Mouse (Mus musculus): ENCODE data around the gene Tmem274. TPM values are rescaled to one million over a fixed set of nuclear protein-coding genes. Genes with fewer than 3 reads are reported as not detected.

Gene Tmem274
- polyA plus RNA-seq, 1 experiment, result not detected

DNA sequence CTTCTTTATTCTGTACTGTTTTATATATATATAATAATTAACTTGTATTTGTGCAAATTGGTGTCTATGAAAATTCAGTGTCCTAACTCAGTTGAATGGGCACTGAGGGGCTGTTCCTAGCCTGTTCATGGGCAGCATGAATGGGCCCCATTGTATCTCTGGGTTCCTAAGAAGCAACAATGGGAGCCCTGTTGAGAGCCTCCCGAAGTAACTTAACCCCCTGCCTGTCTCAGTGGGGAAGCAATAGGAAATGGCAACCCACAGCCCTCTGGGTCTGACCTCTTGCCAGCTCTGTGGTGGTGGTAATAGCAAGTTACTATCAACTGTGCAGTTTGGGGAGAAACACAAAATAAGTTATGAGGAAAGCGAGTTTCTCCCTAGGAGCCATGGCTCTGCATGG lies 19.4 kb downstream of the Tmem274 start:
- Histone ChIP-seq H3K4me3 (ENCODE audit: insufficient read depth, low read length) (no peak overlapping the region), H3K27ac (ENCODE audit: insufficient read depth, low read length) (peak overlapping the region; percentile 65), H3K4me1 (ENCODE audit: control insufficient read depth, insufficient read depth, low read length) (no peaks in the 10 kb centered on the region)
- TF ChIP-seq POLR2A (IDR thresholded peaks at IDR 0.05; ENCODE audit: extremely low read depth, insufficient read depth, low read length) (no peak), CTCF (IDR thresholded peaks at IDR 0.05; ENCODE audit: extremely low read depth, insufficient read depth, low read length) (no peak)

DNA sequence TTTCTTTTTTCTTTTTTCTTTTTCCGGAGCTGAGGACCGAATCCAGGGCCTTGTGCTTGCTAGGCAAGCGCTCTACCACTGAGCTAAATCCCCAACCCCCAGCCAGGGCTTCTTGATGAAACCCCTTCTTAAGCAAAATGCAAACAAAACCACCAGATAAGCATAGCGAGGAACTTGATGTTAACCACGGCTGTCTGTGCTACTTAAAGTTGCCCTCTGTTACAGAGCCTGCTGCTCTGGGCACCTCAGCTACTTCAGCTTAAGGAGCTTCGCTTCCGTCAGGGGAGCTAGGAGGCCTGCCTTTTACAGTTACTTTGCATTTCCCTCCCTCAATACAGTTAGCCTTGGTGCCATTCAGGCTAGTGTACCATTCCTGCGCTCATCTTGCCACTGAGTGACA lies 21.7 kb downstream of the Tmem274 start:
- no peak for TF ChIP-seq CTCF (IDR thresholded peaks at IDR 0.05; ENCODE audit: extremely low read depth, insufficient read depth, low read length)
- TF ChIP-seq POLR2A (IDR thresholded peaks at IDR 0.05; ENCODE audit: extremely low read depth, insufficient read depth, low read length), result no peak
- Histone ChIP-seq H3K27ac (ENCODE audit: insufficient read depth, low read length) (no peak overlapping the region), H3K4me3 (ENCODE audit: insufficient read depth, low read length) (no peak overlapping the region), H3K4me1 (ENCODE audit: control insufficient read depth, insufficient read depth, low read length) (no peaks in the 10 kb centered on the region)

DNA sequence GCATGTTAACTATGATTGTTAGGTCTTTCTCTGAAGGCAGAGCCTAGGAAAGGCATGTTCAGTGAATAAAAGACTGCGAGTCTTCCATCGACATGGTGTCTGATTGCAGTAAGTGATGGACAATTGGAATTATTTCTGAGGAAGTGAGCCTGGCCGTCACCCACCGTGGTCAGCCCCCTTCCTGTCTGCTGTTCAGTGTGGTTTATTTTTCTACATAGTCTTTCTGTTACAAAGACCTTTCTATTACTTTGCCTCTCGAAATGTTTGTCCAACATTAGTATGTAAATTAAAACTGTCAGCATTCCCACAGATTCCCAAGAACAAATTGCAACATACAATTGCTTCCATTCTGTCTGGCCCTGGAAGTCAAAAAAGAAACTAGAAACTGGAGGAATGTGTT lies 22.6 kb downstream of the Tmem274 start:
- H3K4me3 ChIP-seq (ENCODE audit: insufficient read depth, low read length), result no peak overlapping the region
- no peak for TF ChIP-seq POLR2A (IDR thresholded peaks at IDR 0.05; ENCODE audit: extremely low read depth, insufficient read depth, low read length)
- TF ChIP-seq CTCF (IDR thresholded peaks at IDR 0.05; ENCODE audit: extremely low read depth, insufficient read depth, low read length), result no peak
- H3K4me1 ChIP-seq (ENCODE audit: control insufficient read depth, insufficient read depth, low read length), result no peaks in the 10 kb centered on the region
- no peak overlapping the region for H3K27ac ChIP-seq (ENCODE audit: insufficient read depth, low read length)

- TF ChIP-seq POLR2A (IDR thresholded peaks at IDR 0.05; ENCODE audit: extremely low read depth, insufficient read depth, low read length) (no peak), CTCF (IDR thresholded peaks at IDR 0.05; ENCODE audit: extremely low read depth, insufficient read depth, low read length) (no peak)
- no peak overlapping the region for H3K27ac ChIP-seq (ENCODE audit: insufficient read depth, low read length)
- no peaks in the 10 kb centered on the region for H3K4me1 ChIP-seq (ENCODE audit: control insufficient read depth, insufficient read depth, low read length)
- H3K4me3 ChIP-seq (ENCODE audit: insufficient read depth, low read length), result no peak overlapping the region
These were observed 27.2 kb downstream of the Tmem274 start for GRCm38 (mm10) chr4:149504363-149504762.

GRCm38 (mm10) chr4:149504858-149505257 lies 27.7 kb downstream of the Tmem274 start:
- no peak overlapping the region for H3K4me3 ChIP-seq (ENCODE audit: insufficient read depth, low read length)
- TF ChIP-seq CTCF (IDR thresholded peaks at IDR 0.05; ENCODE audit: extremely low read depth, insufficient read depth, low read length) (no peak), POLR2A (IDR thresholded peaks at IDR 0.05; ENCODE audit: extremely low read depth, insufficient read depth, low read length) (no peak)
- no peaks in the 10 kb centered on the region for H3K4me1 ChIP-seq (ENCODE audit: control insufficient read depth, insufficient read depth, low read length)
- H3K27ac ChIP-seq (ENCODE audit: insufficient read depth, low read length), result no peak overlapping the region

DNA sequence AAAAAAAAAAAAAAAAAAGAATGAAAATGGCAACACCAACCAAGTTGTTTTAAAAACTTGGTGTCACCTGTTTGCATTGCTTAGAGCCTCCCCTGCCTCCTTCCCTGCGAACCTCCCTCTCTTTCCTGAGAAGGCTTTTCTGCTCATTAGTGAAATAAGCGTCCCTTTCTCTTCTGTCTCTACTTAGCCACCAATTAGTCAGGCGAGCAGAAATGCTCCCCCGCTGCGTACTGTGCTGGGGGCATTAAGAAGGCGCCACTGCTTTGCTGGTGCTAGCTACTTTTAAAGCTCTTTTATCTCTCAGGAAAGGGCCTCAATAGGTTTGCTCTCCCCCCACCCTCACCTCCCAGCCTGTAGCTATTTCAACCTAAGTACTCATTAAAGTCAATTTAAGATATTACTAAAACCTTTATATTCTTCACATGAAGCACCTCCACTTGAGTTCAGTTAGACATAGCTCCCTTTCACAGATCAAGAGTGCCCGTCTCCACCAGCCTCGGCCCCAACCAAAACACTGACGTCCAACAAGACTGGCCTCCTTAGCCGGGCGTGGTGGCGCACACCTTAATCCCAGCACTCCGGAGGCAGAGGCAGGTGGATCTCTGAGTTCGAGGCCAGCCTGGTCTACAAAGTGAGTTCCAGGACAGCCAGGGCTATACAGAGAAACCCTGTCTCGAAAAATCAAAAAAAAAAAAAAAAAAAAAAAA lies 28.2 kb downstream of the Tmem274 start:
- TF ChIP-seq POLR2A (IDR thresholded peaks at IDR 0.05; ENCODE audit: extremely low read depth, insufficient read depth, low read length) (no peak), CTCF (IDR thresholded peaks at IDR 0.05; ENCODE audit: extremely low read depth, insufficient read depth, low read length) (no peak)
- H3K4me3 ChIP-seq (ENCODE audit: insufficient read depth, low read length), result no peak overlapping the region
- no peak overlapping the region for H3K27ac ChIP-seq (ENCODE audit: insufficient read depth, low read length)
- no peaks in the 10 kb centered on the region for H3K4me1 ChIP-seq (ENCODE audit: control insufficient read depth, insufficient read depth, low read length)

- no peak overlapping the region for H3K4me3 ChIP-seq (ENCODE audit: insufficient read depth, low read length)
- no peak overlapping the region for H3K27ac ChIP-seq (ENCODE audit: insufficient read depth, low read length)
- TF ChIP-seq POLR2A (IDR thresholded peaks at IDR 0.05; ENCODE audit: extremely low read depth, insufficient read depth, low read length), result no peak
- no peak for TF ChIP-seq CTCF (IDR thresholded peaks at IDR 0.05; ENCODE audit: extremely low read depth, insufficient read depth, low read length)
- H3K4me1 ChIP-seq (ENCODE audit: control insufficient read depth, insufficient read depth, low read length), result peaks cover 1% of the 10 kb centered on the region; the same call in 1 of the 2 replicates
These were observed 29.7 kb downstream of the Tmem274 start for GRCm38 (mm10) chr4:149506904-149507303.

DNA sequence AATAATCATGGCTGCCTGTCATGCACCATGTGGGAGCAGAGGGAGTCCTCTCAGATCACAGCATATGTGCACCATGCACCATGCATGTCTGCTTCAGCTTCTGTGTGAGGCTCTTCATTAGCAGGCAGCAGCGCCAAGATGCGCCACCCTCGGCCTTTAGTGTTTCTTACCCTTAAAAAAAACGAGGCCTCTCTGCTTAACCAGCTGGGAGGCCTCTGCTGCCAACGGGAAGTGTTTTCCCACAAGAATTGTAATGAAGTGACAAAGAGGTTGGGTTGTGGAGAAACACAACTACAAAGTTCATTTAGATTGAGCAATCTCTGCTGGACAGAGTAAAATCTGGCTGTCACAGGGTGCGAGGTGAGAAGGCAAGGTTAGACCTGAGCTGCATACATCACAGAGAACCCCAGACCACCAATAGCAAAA lies 34.1 kb downstream of the Tmem274 start:
- TF ChIP-seq CTCF (IDR thresholded peaks at IDR 0.05; ENCODE audit: extremely low read depth, insufficient read depth, low read length) (no peak), POLR2A (IDR thresholded peaks at IDR 0.05; ENCODE audit: extremely low read depth, insufficient read depth, low read length) (no peak)
- H3K27ac ChIP-seq (ENCODE audit: insufficient read depth, low read length), result no peak overlapping the region
- H3K4me3 ChIP-seq (ENCODE audit: insufficient read depth, low read length), result no peak overlapping the region

DNA sequence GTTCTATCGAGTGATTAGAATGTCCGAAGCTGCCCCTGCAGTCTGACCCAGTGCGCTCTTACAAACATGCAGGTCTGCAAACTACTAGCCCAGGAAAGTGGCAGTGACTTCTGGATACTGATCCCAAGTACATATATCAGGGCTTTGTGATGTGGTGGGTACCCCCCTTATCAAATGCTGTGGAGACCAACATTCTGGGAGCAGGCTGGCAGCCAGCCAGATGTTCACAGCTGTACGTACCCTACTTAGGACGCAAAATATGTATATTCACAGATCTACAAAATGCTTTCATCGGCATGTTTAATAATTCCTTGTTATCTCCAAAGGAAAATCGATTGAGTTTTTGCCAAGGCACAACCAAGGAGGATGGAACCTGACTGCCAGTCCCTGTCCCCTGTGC lies 34.9 kb downstream of the Tmem274 start:
- TF ChIP-seq POLR2A (IDR thresholded peaks at IDR 0.05; ENCODE audit: extremely low read depth, insufficient read depth, low read length), result no peak
- TF ChIP-seq CTCF (IDR thresholded peaks at IDR 0.05; ENCODE audit: extremely low read depth, insufficient read depth, low read length), result no peak
- Histone ChIP-seq H3K4me1 (ENCODE audit: control insufficient read depth, insufficient read depth, low read length) (peaks cover 1% of the 10 kb centered on the region; the same call in 1 of the 2 replicates), H3K27ac (ENCODE audit: insufficient read depth, low read length) (no peak overlapping the region), H3K4me3 (ENCODE audit: insufficient read depth, low read length) (no peak overlapping the region)

More for the DNA sequence above, 34.1 kb downstream of the Tmem274 start:
- peaks cover 1% of the 10 kb centered on the region; the same call in 1 of the 2 replicates for H3K4me1 ChIP-seq (ENCODE audit: control insufficient read depth, insufficient read depth, low read length)

GRCm38 (mm10) chr4:149515706-149516105 lies 38.5 kb downstream of the Tmem274 start:
- Histone ChIP-seq H3K4me1 (ENCODE audit: control insufficient read depth, insufficient read depth, low read length) (peaks cover 8% of the 10 kb centered on the region), H3K27ac (ENCODE audit: insufficient read depth, low read length) (no peak overlapping the region), H3K4me3 (ENCODE audit: insufficient read depth, low read length) (no peak overlapping the region)
- TF ChIP-seq POLR2A (IDR thresholded peaks at IDR 0.05; ENCODE audit: extremely low read depth, insufficient read depth, low read length) (no peak), CTCF (IDR thresholded peaks at IDR 0.05; ENCODE audit: extremely low read depth, insufficient read depth, low read length) (no peak)

All from cortical plate, adult 2 months (tissue).